Mouse (Mus musculus): ENCODE measurements around the gene Dok3.
"Not testable (repeated sequence)": the region's sequence is repeated elsewhere in the genome, so short reads cannot be mapped to it uniquely, and the experiment has no call there.

Gene Dok3

GRCm38 (mm10) chr13:55529198-55529915 lies at the start of gene Dok3:
TSS of gene Dok3 (minus strand) at chr13:55529296.
- DNase-seq (ENCODE audit: low read depth, low spot score), result peak; percentile 22

- DNase-seq (ENCODE audit: low read depth, low spot score), result no peak
Measured at GRCm38 (mm10) chr13:55578086-55578485, 49.0 kb upstream of the Dok3 start.

GRCm38 (mm10) chr13:55576872-55577271 lies 47.8 kb upstream of the Dok3 start:
- DNase-seq (ENCODE audit: low read depth, low spot score), result not testable (repeated sequence)

GRCm38 (mm10) chr13:55575932-55576331 lies 46.8 kb upstream of the Dok3 start:
- peak; percentile 34 for DNase-seq (ENCODE audit: low read depth, low spot score)

- DNase-seq (ENCODE audit: low read depth, low spot score), result no peak
Measured at GRCm38 (mm10) chr13:55574321-55574720, 45.2 kb upstream of the Dok3 start.

- DNase-seq (ENCODE audit: low read depth, low spot score), result no peak
Measured at GRCm38 (mm10) chr13:55573432-55573831, 44.3 kb upstream of the Dok3 start, which contains the start of gene Tmed9. TSS of gene Tmed9 (plus strand) at chr13:55573732.

GRCm38 (mm10) chr13:55571977-55572376 lies 42.9 kb upstream of the Dok3 start:
- DNase-seq (ENCODE audit: low read depth, low spot score), result peak; percentile 47

GRCm38 (mm10) chr13:55571027-55571751 lies 42.1 kb upstream of the Dok3 start, which contains the start of gene Fam193b:
TSS of gene Fam193b (minus strand) at chr13:55571120.
- DNase-seq (ENCODE audit: low read depth, low spot score), result peak; percentile 88

GRCm38 (mm10) chr13:55570286-55570973 lies 41.3 kb upstream of the Dok3 start:
- DNase-seq (ENCODE audit: low read depth, low spot score), result peak; percentile 28

- DNase-seq (ENCODE audit: low read depth, low spot score), result peak; percentile 19
Measured at GRCm38 (mm10) chr13:55569726-55570285, 40.7 kb upstream of the Dok3 start.

- not testable (repeated sequence) for DNase-seq (ENCODE audit: low read depth, low spot score)
Measured at GRCm38 (mm10) chr13:55568524-55568923, 39.4 kb upstream of the Dok3 start.

GRCm38 (mm10) chr13:55567949-55568348 lies 38.9 kb upstream of the Dok3 start:
- DNase-seq (ENCODE audit: low read depth, low spot score), result no peak

GRCm38 (mm10) chr13:55567001-55567400 lies 37.9 kb upstream of the Dok3 start:
- no peak for DNase-seq (ENCODE audit: low read depth, low spot score)

- DNase-seq (ENCODE audit: low read depth, low spot score), result no peak
Measured at GRCm38 (mm10) chr13:55563266-55563879, 34.3 kb upstream of the Dok3 start.

GRCm38 (mm10) chr13:55557499-55557898 lies 28.4 kb upstream of the Dok3 start:
- no peak for DNase-seq (ENCODE audit: low read depth, low spot score)

GRCm38 (mm10) chr13:55555921-55556320 lies 26.8 kb upstream of the Dok3 start:
- no peak for DNase-seq (ENCODE audit: low read depth, low spot score)

GRCm38 (mm10) chr13:55549061-55549460 lies 20.0 kb upstream of the Dok3 start:
- DNase-seq (ENCODE audit: low read depth, low spot score), result no peak

GRCm38 (mm10) chr13:55548426-55548825 lies 19.3 kb upstream of the Dok3 start:
- DNase-seq (ENCODE audit: low read depth, low spot score), result peak; percentile 28

- DNase-seq (ENCODE audit: low read depth, low spot score), result no peak
Measured at GRCm38 (mm10) chr13:55547916-55548315, 18.8 kb upstream of the Dok3 start.

GRCm38 (mm10) chr13:55544792-55545191 lies 15.7 kb upstream of the Dok3 start:
- no peak for DNase-seq (ENCODE audit: low read depth, low spot score)

GRCm38 (mm10) chr13:55543447-55543846 lies 14.4 kb upstream of the Dok3 start:
- no peak for DNase-seq (ENCODE audit: low read depth, low spot score)

Measured in 3T3-L1 (cell line).